Mouse (Mus musculus): ENCODE data around the gene Gm26938. TPM values are rescaled to one million over a fixed set of nuclear protein-coding genes. Genes with fewer than 3 reads are reported as not detected.
A peak's percentile ranks its signal among the peaks of the same experiment; 100 is the strongest.

The Gm26938 gene
- polyA plus RNA-seq, 1 experiment = not detected

DNA sequence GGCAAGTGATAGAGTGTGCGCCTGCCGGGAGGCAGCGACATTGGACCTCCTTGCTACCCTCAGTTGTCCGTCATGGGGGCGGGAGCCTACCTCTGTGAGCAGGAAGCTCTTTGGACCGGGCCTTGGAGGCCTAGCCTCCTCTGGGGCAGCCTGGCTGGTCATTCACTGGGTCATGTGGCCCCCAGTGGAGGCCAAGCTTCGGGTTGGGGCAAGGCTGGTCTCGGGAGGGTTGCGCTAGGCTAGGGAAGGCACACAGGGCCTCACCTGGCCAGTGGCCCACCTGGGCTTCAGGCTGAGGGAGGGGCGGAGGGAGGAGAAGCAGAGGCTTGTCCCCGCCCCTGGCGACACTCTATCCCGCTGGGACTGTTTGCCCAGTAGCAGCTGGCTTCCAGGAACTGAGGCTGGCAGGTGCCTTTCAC, 12.2 kb downstream of the Gm26938 start:
- no peak overlapping the region for H3K27ac ChIP-seq (ENCODE audit: insufficient read depth, low read length)
- no peaks in the 10 kb centered on the region for H3K27me3 ChIP-seq (ENCODE audit: control insufficient read depth, insufficient read depth, low read length, poor library complexity, severe bottlenecking)
- H3K9me3 ChIP-seq (replicated peaks; ENCODE audit: control insufficient read depth, insufficient read depth, low read length, poor library complexity, severe bottlenecking) = no peaks in the 10 kb centered on the region
- no peaks in the 10 kb centered on the region for H3K4me1 ChIP-seq (ENCODE audit: control insufficient read depth, insufficient read depth, low read length)
- TF ChIP-seq EP300 (IDR thresholded peaks at IDR 0.05; ENCODE audit: insufficient read depth, low read depth, low read length) (peak; percentile 55; the same call in 1 of the 2 replicates), POLR2A (IDR thresholded peaks at IDR 0.05; ENCODE audit: insufficient read depth, low read length) (peak; percentile 79), CTCF (IDR thresholded peaks at IDR 0.05; ENCODE audit: low read depth, low read length) (no peak)
- H3K4me3 ChIP-seq (ENCODE audit: low read depth, low read length) = peak overlapping the region; percentile 34
- H3K36me3 ChIP-seq (ENCODE audit: control insufficient read depth, insufficient read depth, low read length, poor library complexity, severe bottlenecking) = no peaks in the 10 kb centered on the region
- 0 out of 2 replicates have a peak overlapping the region, but pooled peaks have one; percentile 1 for H3K9ac ChIP-seq (ENCODE audit: low read depth, poor library complexity, severe bottlenecking)

DNA sequence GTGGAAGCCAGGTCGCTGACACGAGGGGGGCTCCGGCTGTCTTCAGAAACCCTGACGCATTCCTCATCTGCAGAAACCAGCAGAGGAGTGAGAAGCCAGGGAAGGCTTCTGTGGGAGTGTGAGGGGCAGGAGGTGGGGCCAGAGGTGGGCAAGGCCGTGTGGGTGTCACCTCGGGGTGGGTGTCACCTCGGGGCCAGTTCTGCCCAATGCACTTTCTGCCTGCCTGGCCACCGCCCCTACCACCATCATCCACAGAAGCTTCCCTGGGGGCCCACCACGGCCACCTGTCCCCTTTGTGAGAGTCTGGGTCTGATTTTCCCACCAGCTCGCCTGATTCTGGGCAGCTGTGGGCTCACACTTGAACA, 13.1 kb downstream of the Gm26938 start:
- no peak overlapping the region for H3K27ac ChIP-seq (ENCODE audit: insufficient read depth, low read length)
- H3K4me1 ChIP-seq (ENCODE audit: control insufficient read depth, insufficient read depth, low read length) = no peaks in the 10 kb centered on the region
- no peak for TF ChIP-seq CTCF (IDR thresholded peaks at IDR 0.05; ENCODE audit: low read depth, low read length)
- TF ChIP-seq EP300 (IDR thresholded peaks at IDR 0.05; ENCODE audit: insufficient read depth, low read depth, low read length) = no peak
- TF ChIP-seq POLR2A (IDR thresholded peaks at IDR 0.05; ENCODE audit: insufficient read depth, low read length) = no peak
- H3K4me3 ChIP-seq (ENCODE audit: low read depth, low read length) = no peak overlapping the region
- H3K9ac ChIP-seq (ENCODE audit: low read depth, poor library complexity, severe bottlenecking) = no peak overlapping the region
- H3K27me3 ChIP-seq (ENCODE audit: control insufficient read depth, insufficient read depth, low read length, poor library complexity, severe bottlenecking) = no peaks in the 10 kb centered on the region
- H3K9me3 ChIP-seq (replicated peaks; ENCODE audit: control insufficient read depth, insufficient read depth, low read length, poor library complexity, severe bottlenecking) = no peaks in the 10 kb centered on the region
- no peaks in the 10 kb centered on the region for H3K36me3 ChIP-seq (ENCODE audit: control insufficient read depth, insufficient read depth, low read length, poor library complexity, severe bottlenecking)

DNA sequence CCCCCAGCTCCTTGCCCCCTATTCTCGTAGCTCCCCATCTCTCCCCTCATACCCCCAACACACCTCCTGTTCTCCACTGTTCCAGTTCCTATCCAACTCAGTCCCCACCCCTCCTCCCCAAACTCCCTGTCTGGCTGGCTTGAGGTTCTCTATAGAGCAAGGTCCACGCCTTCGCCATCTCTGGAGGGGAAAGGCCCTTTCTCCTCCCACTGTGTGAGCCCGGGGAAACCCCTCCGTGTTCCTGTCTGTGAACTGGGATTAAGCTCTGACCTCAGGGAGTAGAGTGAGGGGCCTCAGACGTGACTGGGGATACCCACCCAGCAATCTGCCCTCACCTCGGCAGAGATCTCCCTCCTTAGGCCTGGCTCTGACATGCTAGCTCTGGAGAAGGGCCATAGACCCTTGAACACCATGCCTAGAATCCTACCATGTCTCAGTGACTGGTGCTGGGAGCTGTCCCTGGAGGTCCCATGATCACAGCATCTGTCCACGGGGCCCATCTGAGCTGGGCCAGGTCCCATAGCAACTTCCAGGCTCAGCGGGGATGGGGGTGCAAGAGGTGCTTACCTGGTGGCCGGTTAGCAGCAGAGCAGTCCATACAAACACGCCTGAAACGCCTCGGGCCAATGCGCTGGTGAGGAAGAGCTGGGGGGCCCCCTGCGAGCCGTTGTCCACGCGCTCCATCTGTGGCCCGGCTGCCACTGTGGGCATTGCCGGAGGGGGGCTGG, 13.6 kb downstream of the Gm26938 start:
- H3K36me3 ChIP-seq (ENCODE audit: control insufficient read depth, insufficient read depth, low read length, poor library complexity, severe bottlenecking) = no peaks in the 10 kb centered on the region
- H3K9ac ChIP-seq (ENCODE audit: low read depth, poor library complexity, severe bottlenecking) = no peak overlapping the region
- H3K27ac ChIP-seq (ENCODE audit: insufficient read depth, low read length) = no peak overlapping the region
- TF ChIP-seq CTCF (IDR thresholded peaks at IDR 0.05; ENCODE audit: low read depth, low read length) (no peak), POLR2A (IDR thresholded peaks at IDR 0.05; ENCODE audit: insufficient read depth, low read length) (no peak), EP300 (IDR thresholded peaks at IDR 0.05; ENCODE audit: insufficient read depth, low read depth, low read length) (no peak)
- H3K4me1 ChIP-seq (ENCODE audit: control insufficient read depth, insufficient read depth, low read length) = no peaks in the 10 kb centered on the region
- H3K27me3 ChIP-seq (ENCODE audit: control insufficient read depth, insufficient read depth, low read length, poor library complexity, severe bottlenecking) = no peaks in the 10 kb centered on the region
- H3K9me3 ChIP-seq (replicated peaks; ENCODE audit: control insufficient read depth, insufficient read depth, low read length, poor library complexity, severe bottlenecking) = no peaks in the 10 kb centered on the region
- no peak overlapping the region for H3K4me3 ChIP-seq (ENCODE audit: low read depth, low read length)

DNA sequence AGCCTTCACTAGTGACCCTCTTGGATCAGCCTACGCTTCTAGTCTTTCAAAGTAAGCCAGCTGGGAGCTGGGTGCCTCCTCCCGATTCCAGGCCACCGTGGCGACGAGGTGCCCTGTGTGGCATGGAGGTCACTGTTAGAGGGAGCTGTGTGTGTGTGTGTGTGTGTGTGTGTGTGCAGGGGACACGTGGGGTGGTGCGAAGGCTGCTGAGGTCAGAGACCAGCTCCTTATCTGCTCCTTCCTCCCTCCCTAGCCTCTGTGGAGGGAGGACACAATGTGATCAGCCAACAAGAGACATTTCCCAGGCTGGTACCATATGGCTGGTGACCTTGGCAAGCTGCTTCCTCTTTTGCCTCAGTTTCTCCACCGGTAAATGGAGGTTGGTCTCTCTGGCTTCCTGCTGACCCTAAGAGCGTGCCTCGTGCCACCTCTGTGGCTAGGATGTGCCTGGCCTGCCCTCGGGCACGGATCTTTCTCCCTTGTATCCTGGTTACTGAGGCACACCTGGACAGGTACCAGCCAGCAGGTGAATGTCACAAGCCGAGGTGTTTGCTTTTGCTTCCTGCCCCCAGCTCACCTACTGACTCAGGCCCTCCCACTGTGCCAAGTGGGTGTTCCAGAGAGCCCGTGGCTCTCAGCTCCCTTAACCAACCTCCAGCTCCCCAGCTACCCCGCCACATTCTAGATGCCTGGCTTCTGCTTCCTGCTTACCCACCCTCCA, 14.4 kb downstream of the Gm26938 start:
- TF ChIP-seq CTCF (IDR thresholded peaks at IDR 0.05; ENCODE audit: low read depth, low read length) = no peak
- no peak for TF ChIP-seq EP300 (IDR thresholded peaks at IDR 0.05; ENCODE audit: insufficient read depth, low read depth, low read length)
- TF ChIP-seq POLR2A (IDR thresholded peaks at IDR 0.05; ENCODE audit: insufficient read depth, low read length) = no peak
- no peaks in the 10 kb centered on the region for H3K36me3 ChIP-seq (ENCODE audit: control insufficient read depth, insufficient read depth, low read length, poor library complexity, severe bottlenecking)
- H3K4me3 ChIP-seq (ENCODE audit: low read depth, low read length) = no peak overlapping the region
- no peaks in the 10 kb centered on the region for H3K27me3 ChIP-seq (ENCODE audit: control insufficient read depth, insufficient read depth, low read length, poor library complexity, severe bottlenecking)
- H3K27ac ChIP-seq (ENCODE audit: insufficient read depth, low read length) = no peak overlapping the region
- no peaks in the 10 kb centered on the region for H3K9me3 ChIP-seq (replicated peaks; ENCODE audit: control insufficient read depth, insufficient read depth, low read length, poor library complexity, severe bottlenecking)
- H3K4me1 ChIP-seq (ENCODE audit: control insufficient read depth, insufficient read depth, low read length) = no peaks in the 10 kb centered on the region
- no peak overlapping the region for H3K9ac ChIP-seq (ENCODE audit: low read depth, poor library complexity, severe bottlenecking)

DNA sequence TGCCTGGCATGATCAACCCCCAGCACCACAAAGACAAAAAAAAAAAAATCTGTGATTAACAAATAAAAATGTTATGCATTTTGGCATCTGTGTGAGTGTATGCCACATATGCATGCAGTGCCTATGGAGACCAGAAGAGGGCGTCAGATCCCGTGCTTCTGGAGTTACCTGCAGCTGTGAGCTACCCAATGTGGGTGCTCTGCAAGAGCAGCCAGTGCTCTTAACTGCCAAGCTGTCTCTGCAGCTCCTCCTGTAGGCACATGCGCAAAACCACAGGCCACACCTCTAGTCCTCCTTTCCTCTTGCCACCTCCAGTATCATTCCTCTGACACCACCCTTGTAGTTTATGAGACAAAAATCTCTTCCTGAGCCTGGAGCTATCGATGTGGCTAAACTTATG, 16.8 kb downstream of the Gm26938 start:
- H3K4me3 ChIP-seq (ENCODE audit: low read depth, low read length) = no peak overlapping the region
- H3K9me3 ChIP-seq (replicated peaks; ENCODE audit: control insufficient read depth, insufficient read depth, low read length, poor library complexity, severe bottlenecking) = no peaks in the 10 kb centered on the region
- no peaks in the 10 kb centered on the region for H3K36me3 ChIP-seq (ENCODE audit: control insufficient read depth, insufficient read depth, low read length, poor library complexity, severe bottlenecking)
- no peak overlapping the region for H3K27ac ChIP-seq (ENCODE audit: insufficient read depth, low read length)
- TF ChIP-seq CTCF (IDR thresholded peaks at IDR 0.05; ENCODE audit: low read depth, low read length) (peak; percentile 47), EP300 (IDR thresholded peaks at IDR 0.05; ENCODE audit: insufficient read depth, low read depth, low read length) (no peak), POLR2A (IDR thresholded peaks at IDR 0.05; ENCODE audit: insufficient read depth, low read length) (no peak)
- no peaks in the 10 kb centered on the region for H3K27me3 ChIP-seq (ENCODE audit: control insufficient read depth, insufficient read depth, low read length, poor library complexity, severe bottlenecking)
- no peaks in the 10 kb centered on the region for H3K4me1 ChIP-seq (ENCODE audit: control insufficient read depth, insufficient read depth, low read length)
- no peak overlapping the region for H3K9ac ChIP-seq (ENCODE audit: low read depth, poor library complexity, severe bottlenecking)

DNA sequence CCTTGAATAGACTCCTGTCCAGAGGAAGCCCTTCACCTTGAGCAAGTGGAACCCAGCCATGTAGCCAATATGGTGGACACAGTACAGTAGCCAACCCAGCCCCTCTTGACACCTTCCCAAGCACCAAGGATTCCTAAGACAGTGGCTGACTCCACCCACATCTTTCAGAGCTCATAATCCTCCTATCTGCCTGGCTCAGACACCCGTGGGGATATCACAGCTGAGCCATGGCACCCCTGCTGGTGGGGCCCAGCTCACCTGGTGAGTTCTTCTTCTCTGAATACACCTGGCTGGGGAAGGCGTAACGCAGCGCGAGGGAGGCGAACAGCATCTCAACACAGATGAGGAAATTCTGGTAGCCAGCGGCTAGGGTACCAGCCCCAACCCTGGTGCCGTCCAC, 20.3 kb downstream of the Gm26938 start:
- no peak for TF ChIP-seq EP300 (IDR thresholded peaks at IDR 0.05; ENCODE audit: insufficient read depth, low read depth, low read length)
- no peak for TF ChIP-seq CTCF (IDR thresholded peaks at IDR 0.05; ENCODE audit: low read depth, low read length)
- no peak for TF ChIP-seq POLR2A (IDR thresholded peaks at IDR 0.05; ENCODE audit: insufficient read depth, low read length)
- no peaks in the 10 kb centered on the region for H3K9me3 ChIP-seq (replicated peaks; ENCODE audit: control insufficient read depth, insufficient read depth, low read length, poor library complexity, severe bottlenecking)
- H3K4me1 ChIP-seq (ENCODE audit: control insufficient read depth, insufficient read depth, low read length) = peaks cover 2% of the 10 kb centered on the region
- H3K9ac ChIP-seq (ENCODE audit: low read depth, poor library complexity, severe bottlenecking) = no peak overlapping the region
- H3K27me3 ChIP-seq (ENCODE audit: control insufficient read depth, insufficient read depth, low read length, poor library complexity, severe bottlenecking) = no peaks in the 10 kb centered on the region
- no peaks in the 10 kb centered on the region for H3K36me3 ChIP-seq (ENCODE audit: control insufficient read depth, insufficient read depth, low read length, poor library complexity, severe bottlenecking)
- H3K4me3 ChIP-seq (ENCODE audit: low read depth, low read length) = no peak overlapping the region
- H3K27ac ChIP-seq (ENCODE audit: insufficient read depth, low read length) = no peak overlapping the region
